Mouse (Mus musculus): Measurements from ENCODE around the gene Esr1. TPM values are rescaled to one million over a fixed set of nuclear protein-coding genes. Genes with fewer than 3 reads are reported as not detected.
"Not testable (repeated sequence)": the region's sequence is repeated elsewhere in the genome, so short reads cannot be mapped to it uniquely, and the experiment has no call there.

Esr1 gene
- 4.4 and 5.6 TPM in 2 replicates for total RNA-seq (2015; ENCODE audit: low replicate concordance)
- 0.42 and 1.2 TPM in 2 replicates for total RNA-seq (2017; ENCODE audit: low replicate concordance)

GRCm38 (mm10) chr10:4611386-4612155 lies at the start of gene Esr1:
Esr1 (plus strand) TSS chr10:4611593.
- no peak for ATAC-seq (replicated peaks; ENCODE audit: low FRiP score, poor library complexity, severe bottlenecking)

- ATAC-seq (replicated peaks; ENCODE audit: low FRiP score, poor library complexity, severe bottlenecking): no peak
Measured at GRCm38 (mm10) chr10:4565148-4565547, 46.2 kb upstream of the Esr1 start.

- no peak for ATAC-seq (replicated peaks; ENCODE audit: low FRiP score, poor library complexity, severe bottlenecking)
Measured at GRCm38 (mm10) chr10:4570778-4571177, 40.6 kb upstream of the Esr1 start.

GRCm38 (mm10) chr10:4571304-4571703 lies 40.1 kb upstream of the Esr1 start:
- ATAC-seq (replicated peaks; ENCODE audit: low FRiP score, poor library complexity, severe bottlenecking): no peak

GRCm38 (mm10) chr10:4581905-4582304 lies 29.5 kb upstream of the Esr1 start:
- ATAC-seq (replicated peaks; ENCODE audit: low FRiP score, poor library complexity, severe bottlenecking): no peak

GRCm38 (mm10) chr10:4586691-4587090 lies 24.7 kb upstream of the Esr1 start:
- no peak for ATAC-seq (replicated peaks; ENCODE audit: low FRiP score, poor library complexity, severe bottlenecking)

GRCm38 (mm10) chr10:4589576-4589975 lies 21.8 kb upstream of the Esr1 start:
- ATAC-seq (replicated peaks; ENCODE audit: low FRiP score, poor library complexity, severe bottlenecking): no peak

- ATAC-seq (replicated peaks; ENCODE audit: low FRiP score, poor library complexity, severe bottlenecking): no peak
Measured at GRCm38 (mm10) chr10:4590956-4591355, 20.4 kb upstream of the Esr1 start.

- no peak for ATAC-seq (replicated peaks; ENCODE audit: low FRiP score, poor library complexity, severe bottlenecking)
Measured at GRCm38 (mm10) chr10:4593828-4594227, 17.6 kb upstream of the Esr1 start.

GRCm38 (mm10) chr10:4597211-4597610 lies 14.2 kb upstream of the Esr1 start:
- no peak for ATAC-seq (replicated peaks; ENCODE audit: low FRiP score, poor library complexity, severe bottlenecking)

- no peak for ATAC-seq (replicated peaks; ENCODE audit: low FRiP score, poor library complexity, severe bottlenecking)
Measured at GRCm38 (mm10) chr10:4598244-4598842, 13.1 kb upstream of the Esr1 start.

- no peak for ATAC-seq (replicated peaks; ENCODE audit: low FRiP score, poor library complexity, severe bottlenecking)
Measured at GRCm38 (mm10) chr10:4598916-4599315, 12.5 kb upstream of the Esr1 start.

GRCm38 (mm10) chr10:4599591-4599990 lies 11.8 kb upstream of the Esr1 start:
- ATAC-seq (replicated peaks; ENCODE audit: low FRiP score, poor library complexity, severe bottlenecking): no peak

- ATAC-seq (replicated peaks; ENCODE audit: low FRiP score, poor library complexity, severe bottlenecking): no peak
Measured at GRCm38 (mm10) chr10:4600796-4601474, 10.5 kb upstream of the Esr1 start.

GRCm38 (mm10) chr10:4601612-4602011 lies 9.8 kb upstream of the Esr1 start:
- ATAC-seq (replicated peaks; ENCODE audit: low FRiP score, poor library complexity, severe bottlenecking): not testable (repeated sequence)

- ATAC-seq (replicated peaks; ENCODE audit: low FRiP score, poor library complexity, severe bottlenecking): no peak
Measured at GRCm38 (mm10) chr10:4602466-4602865, 8.9 kb upstream of the Esr1 start.

GRCm38 (mm10) chr10:4604527-4605209 lies 6.7 kb upstream of the Esr1 start:
- no peak for ATAC-seq (replicated peaks; ENCODE audit: low FRiP score, poor library complexity, severe bottlenecking)

- ATAC-seq (replicated peaks; ENCODE audit: low FRiP score, poor library complexity, severe bottlenecking): no peak
Measured at GRCm38 (mm10) chr10:4610234-4610633, 1.2 kb upstream of the Esr1 start.

- 0 out of 2 replicates have a peak, but pooled peaks have one; percentile 62 for ATAC-seq (replicated peaks; ENCODE audit: low FRiP score, poor library complexity, severe bottlenecking)
Measured at GRCm38 (mm10) chr10:4612313-4613036, 1.1 kb downstream of the Esr1 start.

GRCm38 (mm10) chr10:4618026-4618425 lies 6.6 kb downstream of the Esr1 start:
- no peak for ATAC-seq (replicated peaks; ENCODE audit: low FRiP score, poor library complexity, severe bottlenecking)

All from erythroblast, adult 5-6 weeks (primary cell).